9 mouse cellular contexts compared by ENCODE assay signal in genomic region chr17:66358026-66358978, GRCm38 (mm10).
DNase-seq lines count a peak whose midpoint lies in the region; ATAC-seq and TF ChIP-seq lines count a peak whose summit lies in the region.
"Had no signal": no experiment of that assay in that cellular context is flagged by ENCODE, and none has a peak within 500 bp of the region (broad histone marks: within the 10 kb centered on the region; RNA-seq: fewer than 3 reads in every experiment).

No protein-coding gene starts in this region.

- H3K27me3 ChIP-seq in thymus, adult 2 months (ENCODE audit: control insufficient read depth, insufficient read depth, low read length) = no peaks in the 10 kb centered on the region
- H3K27me3 ChIP-seq: stomach, embryonic 15.5 days had no signal

- intact Hi-C loops in heart, postnatal 10 days (cut with DNase I) = loop anchor here (5.0 kb wide), 1 partner anchor 121 kb away; no protein-coding TSS in a partner anchor

- no peaks in the 10 kb centered on the region for H3K36me3 ChIP-seq in thymus, adult 2 months (ENCODE audit: control insufficient read depth, insufficient read depth, low read length)

- ATAC-seq in cerebellum, adult (ENCODE audit: insufficient number of reproducible peaks, low FRiP score, low TSS enrichment) = peak; percentile 19; the same call in 1 of the 2 replicates

- no peak for DNase-seq in cerebellum, postnatal 4 days (ENCODE audit: low spot score in 2 of 2)
- DNase-seq in 3134 (ENCODE audit: extremely low read depth, insufficient read length, low spot score) = peak; percentile 61
- DNase-seq in cerebellum, adult 9-11 months = peak; percentile 73
- DNase-seq in heart, postnatal 10 days = peak; percentile 38 to 46
- no peak for DNase-seq in thymus, adult 2 months
- no peak for DNase-seq in thymus, postnatal 36 days
- DNase-seq in adrenal gland, adult 2 months = no peak

- no peak overlapping the region for H3K4me3 ChIP-seq in thymus, adult 2 months (ENCODE audit: control insufficient read depth, insufficient read depth, low read length)
- H3K4me3 ChIP-seq: stomach, embryonic 15.5 days had no signal

- no peaks in the 10 kb centered on the region for H3K4me1 ChIP-seq in thymus, adult 2 months (replicated peaks; ENCODE audit: control insufficient read depth, insufficient read depth, low read length)
- H3K4me1 ChIP-seq: stomach, embryonic 15.5 days had no signal

- TF ChIP-seq POLR2A in thymus, adult 2 months (IDR thresholded peaks at IDR 0.05; ENCODE audit: control insufficient read depth, extremely low read depth, insufficient read depth, low read length, poor library complexity) = no peak

- H3K27ac ChIP-seq in thymus, adult 2 months (ENCODE audit: control insufficient read depth, insufficient read depth, low read length) = no peak overlapping the region
- H3K27ac ChIP-seq: stomach, embryonic 15.5 days had no signal

- WGBS in thymus, adult 2 months = 77% methylated on average over 27 of the region's 27 CpGs

- no peak for TF ChIP-seq CTCF in thymus, adult 2 months (IDR thresholded peaks at IDR 0.05; ENCODE audit: borderline replicate concordance, control insufficient read depth, extremely low read depth, insufficient read depth, low read length, poor library complexity)

Comparison
In these comparisons a context has a peak if more than half of its experiments do, and no peak if none do; other contexts are left out.
1. DNase-seq: peak in 3134 (single experiment), cerebellum, adult 9-11 months (single experiment) and heart, postnatal 10 days (2 of 2); none in cerebellum, postnatal 4 days (0 of 2), thymus, adult 2 months (single experiment), thymus, postnatal 36 days (0 of 2) and adrenal gland, adult 2 months (single experiment).